Mouse (Mus musculus) limb, embryonic 11.5 days (tissue): Measurements from ENCODE around the gene 9130230L23Rik. TPM values are rescaled to one million over a fixed set of nuclear protein-coding genes. Genes with fewer than 3 reads are reported as not detected.
"Not testable (repeated sequence)": the region's sequence is repeated elsewhere in the genome, so short reads cannot be mapped to it uniquely, and the experiment has no call there.

Experiments
- ATAC-seq: fragments of 200-750 bp; cut with Nextera tagmentation; 2 replicates; pipeline ENCODE4 v1.8.0; 2017; ENCODE audit warnings: low read depth; ENCODE audit not compliant: insufficient number of reproducible peaks, low FRiP score, low TSS enrichment
- DNase-seq: peaks from one replicate; pipeline ENCODE4 v3.0.0-alpha.2; 2015; ENCODE audit warnings: low spot score
- H3K27ac ChIP-seq: fragments of 300-500 bp; sonication (generic); replicated peaks from 2 replicates; pipeline ENCODE4 v1.5.1; 2014; ENCODE audit warnings: low read depth, mild to moderate bottlenecking, low read length
- H3K27me3 ChIP-seq: fragments of 300-500 bp; sonication (generic); 2 replicates; pipeline ENCODE4 v1.6.1; 2014; ENCODE audit warnings: mild to moderate bottlenecking, low read length, mixed read lengths; ENCODE audit not compliant: control insufficient read depth, insufficient read depth
- H3K36me3 ChIP-seq: fragments of 300-500 bp; sonication (generic); 2 replicates; pipeline ENCODE4 v1.6.1; 2014; ENCODE audit warnings: mild to moderate bottlenecking, low read length, moderate library complexity, mixed read lengths; ENCODE audit not compliant: control insufficient read depth, insufficient read depth
- H3K4me1 ChIP-seq: fragments of 300-500 bp; sonication (generic); 2 replicates; pipeline ENCODE4 v1.6.1; 2014; ENCODE audit warnings: low read length, mixed read lengths; ENCODE audit not compliant: control insufficient read depth, insufficient read depth
- H3K4me2 ChIP-seq: fragments of 300-500 bp; sonication (generic); 2 replicates; pipeline ENCODE4 v1.6.1; 2014; ENCODE audit warnings: low read depth, mild to moderate bottlenecking, moderate library complexity; ENCODE audit not compliant: severe bottlenecking
- H3K4me3 ChIP-seq: fragments of 300-500 bp; sonication (generic); 2 replicates; pipeline ENCODE4 v1.5.1; 2014; ENCODE audit warnings: low read depth, low read length
- H3K9ac ChIP-seq: fragments of 300-500 bp; sonication (generic); 2 replicates; pipeline ENCODE4 v1.6.1; 2014; ENCODE audit warnings: mild to moderate bottlenecking, low read length
- H3K9me3 ChIP-seq: fragments of 300-500 bp; sonication (generic); 2 replicates; pipeline ENCODE4 v1.6.1; 2016; ENCODE audit warnings: low read length; ENCODE audit not compliant: control insufficient read depth
- WGBS: fragments of 180-500 bp; shearing (Covaris S2); extraction: QIAGEN DNeasy Blood & Tissue Kit; methylation state at CpG from one replicate; pipeline ENCODE4 v1.1.7; 2014; 5-methylcytosine and 5-hydroxymethylcytosine counted together
- polyA plus RNA-seq: library from polyadenylated mRNA; unstranded; fragments of >200 nt; fragmentation: Nextera tagmentation; extraction: Ambion mirVana; gene quantifications from 2 replicates; pipeline ENCODE4 v1.2.1, GENCODE M21; 2014

The 9130230L23Rik gene
- polyA plus RNA-seq, 1 experiment from 2014 or later, result not detected

GRCm38 (mm10) chr5:65999106-65999505 lies 5.0 kb downstream of the 9130230L23Rik start:
- no peak overlapping the region for H3K4me2 ChIP-seq
- no peaks in the 10 kb centered on the region for H3K9me3 ChIP-seq
- no peaks in the 10 kb centered on the region for H3K4me1 ChIP-seq
- H3K36me3 ChIP-seq, result no peaks in the 10 kb centered on the region
- no peaks in the 10 kb centered on the region for H3K27me3 ChIP-seq
- DNase-seq, result no peak
- H3K9ac ChIP-seq, result no peak overlapping the region
- H3K27ac ChIP-seq, result no peak overlapping the region
- ATAC-seq, result no peak
- WGBS, result 93% methylated on average over 7 of the region's 7 CpGs
- no peak overlapping the region for H3K4me3 ChIP-seq

DNA sequence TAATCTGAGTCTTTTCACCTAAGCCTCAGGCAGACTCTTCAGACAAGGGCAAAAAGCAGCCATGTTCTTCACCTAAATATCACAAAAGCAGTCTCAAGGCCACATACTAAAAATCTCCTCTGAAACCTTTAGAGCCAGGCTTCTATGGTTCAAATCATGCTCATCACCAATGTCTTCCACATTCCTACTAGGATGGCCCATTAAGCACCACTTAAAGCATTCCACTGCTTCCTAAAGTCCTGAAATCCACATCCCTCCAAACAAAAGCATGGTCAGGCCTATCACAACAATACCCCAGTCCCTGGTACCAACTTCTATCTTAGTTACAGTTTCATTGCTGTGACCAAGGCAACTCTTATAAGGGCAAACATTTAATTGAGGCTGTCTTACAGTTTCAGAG lies 6.3 kb downstream of the 9130230L23Rik start:
- no peak for DNase-seq
- no peak for ATAC-seq
- Histone ChIP-seq H3K4me1 (no peaks in the 10 kb centered on the region), H3K27ac (no peak overlapping the region), H3K27me3 (no peaks in the 10 kb centered on the region), H3K4me3 (no peak overlapping the region), H3K4me2 (no peak overlapping the region), H3K9ac (no peak overlapping the region), H3K9me3 (no peaks in the 10 kb centered on the region), H3K36me3 (no peaks in the 10 kb centered on the region)

DNA sequence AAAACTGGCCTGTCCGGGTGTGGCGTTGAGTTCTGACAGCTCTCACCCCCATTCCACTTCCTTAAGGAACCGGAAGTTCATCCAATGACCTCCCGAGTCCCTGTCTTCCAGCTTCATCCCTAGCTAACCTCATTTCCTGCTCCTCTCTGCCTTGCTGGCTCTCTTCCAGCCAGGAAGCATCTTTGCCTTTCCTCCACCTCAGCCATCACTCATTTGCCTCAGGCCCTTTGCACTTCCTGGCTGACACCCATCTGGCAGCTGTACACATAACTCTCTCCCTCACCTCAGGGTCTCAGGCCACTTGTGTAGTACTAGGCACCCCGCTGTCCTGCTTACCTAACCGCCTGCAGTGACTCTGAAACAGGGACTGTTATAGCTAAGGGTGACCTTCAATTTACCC lies 9.4 kb downstream of the 9130230L23Rik start:
- Histone ChIP-seq H3K4me1 (no peaks in the 10 kb centered on the region), H3K4me3 (no peak overlapping the region), H3K27me3 (no peaks in the 10 kb centered on the region), H3K9ac (no peak overlapping the region), H3K27ac (no peak overlapping the region), H3K4me2 (no peak overlapping the region), H3K36me3 (no peaks in the 10 kb centered on the region), H3K9me3 (no peaks in the 10 kb centered on the region)
- no peak for DNase-seq
- WGBS, result 77% methylated on average over 6 of the region's 6 CpGs
- no peak for ATAC-seq

DNA sequence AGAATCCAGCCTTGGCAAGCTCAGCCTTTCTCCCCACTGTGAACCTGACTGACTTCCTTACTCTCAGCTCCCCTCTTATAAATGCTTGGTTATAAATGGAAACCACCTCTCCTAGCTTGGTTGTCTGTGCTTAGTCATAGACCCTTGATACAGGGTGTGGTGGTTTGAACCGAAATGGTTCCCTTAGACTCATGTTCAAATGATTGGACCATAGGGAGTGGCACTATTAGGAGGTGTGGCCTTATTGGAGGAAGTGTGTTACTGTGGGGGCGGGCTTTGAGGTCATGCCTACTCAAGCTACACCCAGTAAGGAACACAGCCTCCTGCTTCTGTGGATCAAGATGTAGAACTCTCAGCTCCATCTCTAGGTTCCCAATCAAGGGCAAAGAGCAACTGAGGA lies 12.9 kb downstream of the 9130230L23Rik start:
- no peak overlapping the region for H3K27ac ChIP-seq
- ATAC-seq, result no peak
- H3K4me2 ChIP-seq, result no peak overlapping the region
- H3K4me1 ChIP-seq, result no peaks in the 10 kb centered on the region
- no peaks in the 10 kb centered on the region for H3K9me3 ChIP-seq
- no peak for DNase-seq
- no peak overlapping the region for H3K9ac ChIP-seq
- no peak overlapping the region for H3K4me3 ChIP-seq
- no peaks in the 10 kb centered on the region for H3K27me3 ChIP-seq
- 88% methylated on average over 2 of the region's 2 CpGs for WGBS
- no peaks in the 10 kb centered on the region for H3K36me3 ChIP-seq

DNA sequence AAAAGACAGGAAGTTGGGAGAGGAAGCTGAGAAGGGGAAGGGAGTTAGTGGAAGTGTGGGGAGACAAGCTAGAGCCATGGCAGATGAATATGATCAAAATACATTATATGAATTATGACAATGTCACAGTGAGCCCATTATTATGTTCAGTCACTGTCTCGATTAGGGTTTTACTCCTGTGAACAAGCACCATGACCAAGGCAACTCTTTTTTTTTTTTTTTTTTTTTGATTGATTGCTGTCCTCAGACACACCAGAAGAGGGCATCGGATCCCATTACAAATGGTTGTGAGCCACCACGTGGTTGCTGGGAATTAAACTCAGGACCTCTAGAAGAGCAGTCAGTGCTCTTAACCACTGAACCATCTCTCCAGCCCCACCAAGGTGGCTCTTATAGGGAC lies 17.1 kb downstream of the 9130230L23Rik start:
- H3K9ac ChIP-seq, H3K27ac ChIP-seq, H3K9me3 ChIP-seq, H3K27me3 ChIP-seq, H3K4me2 ChIP-seq, DNase-seq, H3K4me1 ChIP-seq, H3K4me3 ChIP-seq, ATAC-seq, H3K36me3 ChIP-seq: not testable (repeated sequence)
- WGBS, result 70% methylated on average over 3 of the region's 3 CpGs

GRCm38 (mm10) chr5:65986426-65986825 lies 17.7 kb downstream of the 9130230L23Rik start:
- no peak overlapping the region for H3K27ac ChIP-seq
- H3K36me3 ChIP-seq, result no peaks in the 10 kb centered on the region
- H3K4me3 ChIP-seq, result no peak overlapping the region
- H3K27me3 ChIP-seq, result no peaks in the 10 kb centered on the region
- H3K9me3 ChIP-seq, result no peaks in the 10 kb centered on the region
- no peak overlapping the region for H3K9ac ChIP-seq
- no peak overlapping the region for H3K4me2 ChIP-seq
- DNase-seq (no peak), ATAC-seq (no peak)
- H3K4me1 ChIP-seq, result no peaks in the 10 kb centered on the region
- WGBS, result 93% methylated on average over 5 of the region's 5 CpGs

DNA sequence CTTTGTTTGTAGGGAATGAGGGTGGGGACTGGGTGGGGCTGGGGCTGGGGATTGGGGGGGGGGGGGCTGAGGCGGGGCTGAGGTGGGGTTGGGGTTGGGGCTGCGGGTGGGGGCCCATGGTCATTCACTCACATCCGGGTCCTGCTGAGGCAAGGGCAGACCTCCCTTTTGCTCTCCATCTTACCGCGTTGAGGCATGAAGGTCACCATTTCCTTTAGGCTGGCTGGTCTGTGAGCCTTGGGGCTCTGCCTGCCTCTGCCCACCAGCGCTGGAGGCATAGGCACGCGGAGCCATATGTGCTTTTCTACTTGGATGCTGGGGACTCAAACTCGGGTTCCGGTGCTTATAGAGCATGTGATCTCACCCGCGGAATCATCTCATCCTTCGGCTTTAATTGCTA lies 28.4 kb downstream of the 9130230L23Rik start:
- WGBS, result 93% methylated on average over 13 of the region's 13 CpGs
- DNase-seq, result no peak
- no peak overlapping the region for H3K4me3 ChIP-seq
- no peaks in the 10 kb centered on the region for H3K27me3 ChIP-seq
- no peak overlapping the region for H3K27ac ChIP-seq
- H3K9ac ChIP-seq, result no peak overlapping the region
- H3K9me3 ChIP-seq, result no peaks in the 10 kb centered on the region
- H3K4me2 ChIP-seq, result no peak overlapping the region
- ATAC-seq, result no peak
- no peaks in the 10 kb centered on the region for H3K4me1 ChIP-seq
- H3K36me3 ChIP-seq, result no peaks in the 10 kb centered on the region

GRCm38 (mm10) chr5:65973189-65973588 lies 30.9 kb downstream of the 9130230L23Rik start:
- Histone ChIP-seq H3K27me3 (no peaks in the 10 kb centered on the region), H3K4me3 (no peak overlapping the region), H3K36me3 (no peaks in the 10 kb centered on the region), H3K9ac (no peak overlapping the region), H3K4me2 (no peak overlapping the region), H3K27ac (no peak overlapping the region), H3K9me3 (no peaks in the 10 kb centered on the region), H3K4me1 (no peaks in the 10 kb centered on the region)
- WGBS, result 86% methylated on average over 2 of the region's 2 CpGs
- DNase-seq, result no peak
- no peak for ATAC-seq

- H3K4me3 ChIP-seq, result no peak overlapping the region
- H3K27ac ChIP-seq, result no peak overlapping the region
- H3K4me2 ChIP-seq, result no peak overlapping the region
- no peaks in the 10 kb centered on the region for H3K9me3 ChIP-seq
- no peak overlapping the region for H3K9ac ChIP-seq
- WGBS, result 89% methylated on average over 3 of the region's 3 CpGs
- ATAC-seq, result no peak
- H3K36me3 ChIP-seq, result no peaks in the 10 kb centered on the region
- no peak for DNase-seq
- H3K4me1 ChIP-seq, result no peaks in the 10 kb centered on the region
- no peaks in the 10 kb centered on the region for H3K27me3 ChIP-seq
Observed at GRCm38 (mm10) chr5:65968004-65968403, 36.1 kb downstream of the 9130230L23Rik start.
